Mouse (Mus musculus): ENCODE data around the gene Gm43951. TPM values are rescaled to one million over a fixed set of nuclear protein-coding genes. Genes with fewer than 3 reads are reported as not detected.

Gm43951 gene
- polyA plus RNA-seq, 1 experiment from 2014 or later = not detected

DNA sequence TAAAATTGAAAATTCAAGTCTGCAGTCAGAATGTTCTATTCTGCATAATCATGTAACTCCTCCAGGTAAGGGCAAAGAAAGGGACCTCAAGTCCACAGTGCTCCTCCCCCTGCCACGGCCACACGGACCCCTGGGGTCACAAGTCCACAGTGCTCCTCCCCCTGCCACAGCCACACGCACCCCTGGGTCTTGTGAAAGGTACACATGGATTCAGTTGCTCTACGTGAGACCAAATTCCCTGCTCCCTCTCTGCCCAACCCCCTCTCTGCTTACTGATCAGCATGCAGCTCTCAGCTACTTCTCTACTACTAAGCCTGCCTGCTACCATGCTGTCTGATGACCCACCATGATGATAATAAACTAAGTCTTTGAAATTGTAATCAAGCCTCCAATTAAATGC is 36.8 kb downstream of the Gm43951 start:
- no peak for ATAC-seq (ENCODE audit: insufficient read depth)
- peaks cover 18% of the 10 kb centered on the region for H3K36me3 ChIP-seq (replicated peaks)

DNA sequence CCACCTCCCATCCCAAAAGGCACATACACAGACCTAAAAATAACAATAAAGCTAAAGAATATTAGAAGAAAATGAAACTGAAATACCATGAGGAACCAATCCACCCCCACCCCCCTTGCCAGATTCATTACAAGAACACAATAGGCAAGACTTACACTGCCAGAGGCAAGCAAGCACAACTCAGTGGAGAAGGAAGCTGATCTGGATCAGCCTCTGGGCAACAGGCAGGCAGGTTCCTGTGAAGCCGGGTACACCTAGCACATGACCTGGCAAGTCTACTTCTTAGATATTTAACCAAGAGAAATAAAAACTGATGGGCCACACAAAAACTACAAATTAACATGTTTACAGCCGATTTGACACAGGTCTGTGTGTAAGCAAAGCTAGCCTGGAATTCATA is 43.4 kb downstream of the Gm43951 start:
- no peaks in the 10 kb centered on the region for H3K4me1 ChIP-seq (replicated peaks)
- H3K4me3 ChIP-seq (replicated peaks) = no peak overlapping the region
- no peak for ATAC-seq (ENCODE audit: insufficient read depth)
- 66% methylated on average over 2 of the region's 2 CpGs for WGBS (ENCODE audit: insufficient replicate concordance)
- H3K27ac ChIP-seq (replicated peaks) = no peak overlapping the region
- H3K9ac ChIP-seq = no peak overlapping the region
- H3K9me3 ChIP-seq (replicated peaks) = no peaks in the 10 kb centered on the region
- peaks cover 9% of the 10 kb centered on the region; the same call in 1 of the 2 replicates for H3K36me3 ChIP-seq (replicated peaks)
- no peak overlapping the region for H3K4me2 ChIP-seq
- H3K27me3 ChIP-seq = no peaks in the 10 kb centered on the region

More for the DNA sequence above, 36.8 kb downstream of the Gm43951 start:
- no peak overlapping the region for H3K9ac ChIP-seq
- no peak overlapping the region for H3K27ac ChIP-seq (replicated peaks)
- no peaks in the 10 kb centered on the region for H3K27me3 ChIP-seq
- 78% methylated on average over 4 of the region's 4 CpGs for WGBS (ENCODE audit: insufficient replicate concordance)
- H3K9me3 ChIP-seq (replicated peaks) = no peaks in the 10 kb centered on the region
- no peaks in the 10 kb centered on the region for H3K4me1 ChIP-seq (replicated peaks)
- no peak overlapping the region for H3K4me2 ChIP-seq
- no peak overlapping the region for H3K4me3 ChIP-seq (replicated peaks)

DNA sequence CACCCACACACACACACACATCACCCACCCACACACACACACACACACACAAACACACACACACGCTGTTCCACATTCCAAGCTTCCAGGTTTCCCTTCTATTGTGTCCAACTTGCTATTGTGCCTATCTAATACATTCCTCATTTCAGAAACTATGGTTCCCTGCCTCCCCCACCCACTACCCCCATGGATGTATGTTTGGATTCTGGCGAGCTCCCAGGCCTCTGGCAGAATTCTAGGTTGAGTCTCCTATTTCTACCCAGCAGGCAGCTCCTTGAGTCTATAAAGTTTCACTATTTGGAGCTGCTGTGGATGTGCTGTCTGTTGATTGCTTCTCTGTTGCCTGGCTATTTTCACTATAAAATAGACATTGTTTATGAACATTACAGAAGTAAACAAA is 50.0 kb downstream of the Gm43951 start:
- no peak for ATAC-seq (ENCODE audit: insufficient read depth)
- Histone ChIP-seq H3K4me3 (replicated peaks) (no peak overlapping the region), H3K27me3 (no peaks in the 10 kb centered on the region), H3K27ac (replicated peaks) (no peak overlapping the region), H3K4me1 (replicated peaks) (no peaks in the 10 kb centered on the region), H3K4me2 (no peak overlapping the region), H3K36me3 (replicated peaks) (peaks cover 8% of the 10 kb centered on the region), H3K9me3 (replicated peaks) (no peaks in the 10 kb centered on the region), H3K9ac (no peak overlapping the region)
- 57% methylated on average over 2 of the region's 2 CpGs for WGBS (ENCODE audit: insufficient replicate concordance)

DNA sequence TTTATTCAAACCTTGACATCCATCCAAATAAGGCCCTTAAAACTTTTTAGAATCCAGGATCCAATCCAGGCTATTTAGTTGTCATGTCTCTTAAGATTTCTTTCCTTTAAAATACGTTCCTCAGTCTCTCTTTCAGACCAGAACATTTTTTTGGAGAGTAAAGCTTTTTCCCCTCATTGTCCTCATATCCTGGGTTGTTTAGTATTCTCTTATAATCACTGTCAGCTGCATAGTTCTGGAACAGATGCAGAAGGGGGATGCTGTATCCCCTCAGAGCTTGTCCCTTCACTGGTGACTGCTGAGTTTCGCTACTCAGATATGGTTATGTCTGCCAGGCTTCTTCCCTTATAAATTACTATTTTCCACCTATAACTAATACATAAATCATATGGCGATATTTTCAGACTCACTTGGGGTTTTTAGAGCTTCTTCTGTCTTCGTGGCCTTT is 50.6 kb downstream of the Gm43951 start:
- Histone ChIP-seq H3K4me1 (replicated peaks) (no peaks in the 10 kb centered on the region), H3K4me2 (no peak overlapping the region), H3K27ac (replicated peaks) (no peak overlapping the region), H3K36me3 (replicated peaks) (peaks cover 8% of the 10 kb centered on the region), H3K9me3 (replicated peaks) (no peaks in the 10 kb centered on the region), H3K27me3 (no peaks in the 10 kb centered on the region), H3K4me3 (replicated peaks) (no peak overlapping the region), H3K9ac (no peak overlapping the region)
- ATAC-seq (ENCODE audit: insufficient read depth) = no peak
- 66% methylated on average over 4 of the region's 4 CpGs for WGBS (ENCODE audit: insufficient replicate concordance)

DNA sequence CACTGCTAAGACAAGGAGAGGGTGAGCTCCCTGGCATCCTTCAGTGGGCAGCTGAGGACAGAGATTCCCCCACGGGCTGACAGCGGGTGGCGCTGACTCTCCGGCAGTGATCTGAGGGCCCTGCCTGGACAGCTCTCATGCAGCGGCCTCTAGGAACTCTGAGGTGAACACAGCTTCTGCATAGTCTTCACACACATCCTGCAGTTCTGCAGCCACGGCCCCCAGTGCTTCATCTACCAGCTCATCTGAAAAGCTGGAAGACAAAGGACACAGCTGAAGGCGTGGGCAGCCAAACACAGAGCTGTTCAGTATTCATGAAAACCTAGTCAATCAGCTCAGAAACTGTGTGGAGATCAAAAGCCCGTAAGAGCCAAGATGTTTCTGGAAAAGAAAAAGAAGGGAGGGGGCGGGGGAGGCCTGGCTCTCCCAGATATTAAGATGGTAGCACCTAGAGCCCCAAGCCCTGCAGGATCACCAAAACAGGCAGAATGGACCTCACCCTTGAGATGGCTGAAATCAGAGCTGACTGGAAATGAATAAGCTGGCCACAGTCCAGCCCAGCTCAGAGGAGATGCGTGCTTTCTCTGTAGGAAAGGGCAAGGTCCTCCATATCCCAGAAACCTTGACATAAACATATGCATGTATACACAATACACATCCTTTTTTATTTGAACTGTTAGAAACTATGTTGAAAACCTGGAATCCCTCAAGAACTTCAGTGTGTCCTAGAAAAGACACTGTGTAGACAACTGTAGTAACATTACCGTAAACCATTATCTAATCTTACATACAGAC is 51.3 kb downstream of the Gm43951 start:
- Histone ChIP-seq H3K4me2 (no peak overlapping the region), H3K4me3 (replicated peaks) (no peak overlapping the region), H3K36me3 (replicated peaks) (peaks cover 8% of the 10 kb centered on the region), H3K4me1 (replicated peaks) (no peaks in the 10 kb centered on the region), H3K27me3 (no peaks in the 10 kb centered on the region), H3K9ac (no peak overlapping the region), H3K9me3 (replicated peaks) (no peaks in the 10 kb centered on the region), H3K27ac (replicated peaks) (no peak overlapping the region)
- WGBS (ENCODE audit: insufficient replicate concordance) = 75% methylated on average over 11 of the region's 11 CpGs
- no peak for ATAC-seq (ENCODE audit: insufficient read depth)

Other genes with a start within 250 kb of the Gm43951 start
- gene Aipl1, start 169.3 kb downstream of the Gm43951 start, polyA plus RNA-seq (2015; fragmentation: Nextera tagmentation; extraction: Ambion mirVana) = 0.05 and 0.14 TPM in 2 replicates
- 18.5 and 20.6 TPM in 2 replicates for gene Pimreg, start 164.8 kb downstream of the Gm43951 start, polyA plus RNA-seq (2015; fragmentation: Nextera tagmentation; extraction: Ambion mirVana)
- gene Pitpnm3, start 71.1 kb downstream of the Gm43951 start, polyA plus RNA-seq (2015; fragmentation: Nextera tagmentation; extraction: Ambion mirVana) = 0.03 TPM in 1 of 2 replicates, not detected in the other
- 2.2 and 2.9 TPM in 2 replicates for gene 4933427D14Rik, start 619 bp upstream of the Gm43951 start, polyA plus RNA-seq (2015; fragmentation: Nextera tagmentation; extraction: Ambion mirVana)
- gene Txndc17, start 707 bp upstream of the Gm43951 start, polyA plus RNA-seq (2015; fragmentation: Nextera tagmentation; extraction: Ambion mirVana) = 67.1 and 69.1 TPM in 2 replicates
- 11.9 and 12.3 TPM in 2 replicates for gene Med31, start 8.8 kb upstream of the Gm43951 start, polyA plus RNA-seq (2015; fragmentation: Nextera tagmentation; extraction: Ambion mirVana)
- not detected in 2 replicates for gene Slc13a5, start 60.4 kb upstream of the Gm43951 start, polyA plus RNA-seq (2015; fragmentation: Nextera tagmentation; extraction: Ambion mirVana)
- gene Xaf1, start 94.8 kb upstream of the Gm43951 start, polyA plus RNA-seq (2015; fragmentation: Nextera tagmentation; extraction: Ambion mirVana) = 4.0 and 4.1 TPM in 2 replicates
- gene Fbxo39, start 107.6 kb upstream of the Gm43951 start, polyA plus RNA-seq (2015; fragmentation: Nextera tagmentation; extraction: Ambion mirVana) = not detected in 2 replicates
- not detected in 2 replicates for gene Tekt1, start 155.6 kb upstream of the Gm43951 start, polyA plus RNA-seq (2015; fragmentation: Nextera tagmentation; extraction: Ambion mirVana)
- gene Smtnl2, start 204.9 kb upstream of the Gm43951 start, polyA plus RNA-seq (2015; fragmentation: Nextera tagmentation; extraction: Ambion mirVana) = 4.2 and 4.5 TPM in 2 replicates
- gene Ggt6, start 228.7 kb upstream of the Gm43951 start, polyA plus RNA-seq (2015; fragmentation: Nextera tagmentation; extraction: Ambion mirVana) = 0.32 and 0.36 TPM in 2 replicates
- 66.0 and 70.7 TPM in 2 replicates for gene Mybbp1a, start 234.5 kb upstream of the Gm43951 start, polyA plus RNA-seq (2015; fragmentation: Nextera tagmentation; extraction: Ambion mirVana)